Mouse (Mus musculus) embryonic facial prominence, embryonic 10.5 days (tissue): ENCODE data around the gene Atg4b. TPM values are rescaled to one million over a fixed set of nuclear protein-coding genes. Genes with fewer than 3 reads are reported as not detected.

Experiments
- DNase-seq: peaks from one replicate; pipeline ENCODE4 v3.0.0-alpha.2; 2017; ENCODE audit warnings: low spot score
- H3K27ac ChIP-seq: fragments of 300-500 bp; sonication (generic); replicated peaks from 2 replicates; pipeline ENCODE4 v1.5.1; 2016; ENCODE audit warnings: mild to moderate bottlenecking
- H3K27me3 ChIP-seq: fragments of 300-500 bp; sonication (generic); replicated peaks from 2 replicates; pipeline ENCODE4 v1.6.1; 2016; ENCODE audit warnings: low read depth, mild to moderate bottlenecking; ENCODE audit not compliant: poor library complexity, severe bottlenecking
- H3K36me3 ChIP-seq: fragments of 300-500 bp; sonication (generic); replicated peaks from 2 replicates; pipeline ENCODE4 v1.6.1; 2016; ENCODE audit warnings: mild to moderate bottlenecking, moderate library complexity
- H3K4me1 ChIP-seq: fragments of 300-500 bp; sonication (generic); 2 replicates; pipeline ENCODE4 v1.6.1; 2016
- H3K4me3 ChIP-seq: fragments of 300-500 bp; sonication (generic); 2 replicates; pipeline ENCODE4 v1.5.1; 2016; ENCODE audit warnings: mild to moderate bottlenecking, moderate library complexity
- H3K9me3 ChIP-seq: fragments of 300-500 bp; sonication (generic); 2 replicates; pipeline ENCODE4 v1.6.1; 2016; ENCODE audit warnings: mild to moderate bottlenecking
- WGBS: fragments of 180-500 bp; shearing (Covaris S2); methylation state at CpG from one replicate; pipeline ENCODE4 v1.1.7; 2016; 5-methylcytosine and 5-hydroxymethylcytosine counted together
- polyA plus RNA-seq: library from polyadenylated mRNA; unstranded; fragments of >200 nt; fragmentation: Nextera tagmentation; extraction: Ambion mirVana; gene quantifications from 2 replicates; pipeline ENCODE4 v1.2.1, GENCODE M21; 2016

Atg4b gene
- polyA plus RNA-seq, 1 experiment from 2014 or later, result 95.3 TPM

GRCm38 (mm10) chr1:93735859-93736258, 15.4 kb upstream of the Atg4b start:
- Histone ChIP-seq H3K9me3 (no peaks in the 10 kb centered on the region), H3K27ac (no peak overlapping the region), H3K36me3 (peaks cover 10% of the 10 kb centered on the region; the same call in 1 of the 2 replicates), H3K4me3 (no peak overlapping the region), H3K27me3 (no peaks in the 10 kb centered on the region), H3K4me1 (peaks cover 9% of the 10 kb centered on the region)
- no peak for DNase-seq
- 89% methylated on average over 3 of the region's 3 CpGs for WGBS

- no peaks in the 10 kb centered on the region for H3K27me3 ChIP-seq
- H3K27ac ChIP-seq, result no peak overlapping the region
- no peak for DNase-seq
- 96% methylated on average over 5 of the region's 5 CpGs for WGBS
- peaks cover 16% of the 10 kb centered on the region for H3K36me3 ChIP-seq
- no peak overlapping the region for H3K4me3 ChIP-seq
- H3K9me3 ChIP-seq, result no peaks in the 10 kb centered on the region
- H3K4me1 ChIP-seq, result no peaks in the 10 kb centered on the region
Observed at GRCm38 (mm10) chr1:93737711-93738110, 13.6 kb upstream of the Atg4b start.

GRCm38 (mm10) chr1:93740671-93741070, 10.6 kb upstream of the Atg4b start:
- Histone ChIP-seq H3K27me3 (no peaks in the 10 kb centered on the region), H3K27ac (no peak overlapping the region)
- WGBS, result 92% methylated on average over 2 of the region's 2 CpGs

GRCm38 (mm10) chr1:93741987-93742386, 9.3 kb upstream of the Atg4b start:
- Histone ChIP-seq H3K4me3 (no peak overlapping the region), H3K27ac (no peak overlapping the region), H3K36me3 (peaks cover 37% of the 10 kb centered on the region), H3K27me3 (no peaks in the 10 kb centered on the region), H3K9me3 (no peaks in the 10 kb centered on the region), H3K4me1 (no peaks in the 10 kb centered on the region)
- no peak for DNase-seq
- WGBS, result 81% methylated on average over 4 of the region's 4 CpGs

More at GRCm38 (mm10) chr1:93740671-93741070, 10.6 kb upstream of the Atg4b start:
- H3K4me3 ChIP-seq, result no peak overlapping the region
- H3K4me1 ChIP-seq, result no peaks in the 10 kb centered on the region
- no peaks in the 10 kb centered on the region for H3K9me3 ChIP-seq
- peaks cover 34% of the 10 kb centered on the region for H3K36me3 ChIP-seq
- no peak for DNase-seq

- H3K36me3 ChIP-seq, result peaks cover 37% of the 10 kb centered on the region
- no peaks in the 10 kb centered on the region for H3K9me3 ChIP-seq
- no peak overlapping the region for H3K27ac ChIP-seq
- H3K4me3 ChIP-seq, result no peak overlapping the region
- H3K27me3 ChIP-seq, result no peaks in the 10 kb centered on the region
- no peaks in the 10 kb centered on the region for H3K4me1 ChIP-seq
- no peak for DNase-seq
Observed at GRCm38 (mm10) chr1:93742910-93743309, 8.4 kb upstream of the Atg4b start.

- Histone ChIP-seq H3K27ac (no peak overlapping the region), H3K9me3 (no peaks in the 10 kb centered on the region), H3K27me3 (no peaks in the 10 kb centered on the region), H3K4me1 (no peaks in the 10 kb centered on the region), H3K4me3 (no peak overlapping the region), H3K36me3 (peaks cover 60% of the 10 kb centered on the region)
- DNase-seq, result no peak
- WGBS, result 86% methylated on average over 5 of the region's 5 CpGs
Observed at GRCm38 (mm10) chr1:93746179-93746578, 5.1 kb upstream of the Atg4b start.

GRCm38 (mm10) chr1:93748539-93748938, 2.8 kb upstream of the Atg4b start:
- no peak for DNase-seq
- no peak overlapping the region for H3K4me3 ChIP-seq
- peaks cover 4% of the 10 kb centered on the region for H3K4me1 ChIP-seq
- H3K27me3 ChIP-seq, result no peaks in the 10 kb centered on the region
- H3K9me3 ChIP-seq, result no peaks in the 10 kb centered on the region
- 100% methylated on average over 1 of the region's 1 CpGs for WGBS
- H3K27ac ChIP-seq, result no peak overlapping the region
- H3K36me3 ChIP-seq, result peaks cover 47% of the 10 kb centered on the region

DNA sequence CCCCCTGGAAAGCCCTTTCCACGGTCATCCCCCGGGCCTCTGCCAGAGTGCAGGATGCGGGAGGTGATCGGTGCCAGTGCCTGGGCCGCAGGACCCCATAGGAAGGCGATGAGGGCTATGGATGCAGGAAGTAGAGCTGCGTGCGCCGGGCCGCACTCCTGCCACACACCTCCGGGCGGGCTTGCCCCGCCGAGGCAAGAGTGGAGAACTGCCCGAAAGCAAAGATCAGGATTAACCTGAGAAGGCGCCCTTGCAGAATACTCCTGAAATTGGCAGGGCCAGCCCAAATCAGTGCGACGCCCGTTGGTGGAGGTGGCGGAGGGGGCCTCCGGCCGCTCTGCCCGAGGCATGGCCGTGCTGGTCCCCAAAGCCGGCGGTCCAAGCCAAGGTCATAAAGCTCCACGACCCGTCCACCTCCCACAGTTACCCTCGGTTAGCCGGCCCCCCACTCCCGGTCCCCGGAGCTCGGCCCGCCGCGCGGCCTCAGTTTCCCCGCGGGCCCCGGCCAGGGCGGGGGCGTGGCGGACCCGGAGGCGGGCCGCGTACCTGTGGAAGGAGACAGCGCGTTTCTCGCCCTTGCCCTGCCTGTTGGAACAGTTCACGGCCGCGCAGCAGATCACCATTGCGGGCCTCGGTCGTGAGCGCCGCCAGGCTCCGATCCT, 2.7 kb downstream of the Atg4b start:
- Histone ChIP-seq H3K36me3 (peaks cover 17% of the 10 kb centered on the region), H3K4me1 (peaks cover 20% of the 10 kb centered on the region), H3K27me3 (no peaks in the 10 kb centered on the region), H3K27ac (peak overlapping the region; percentile 93), H3K9me3 (no peaks in the 10 kb centered on the region), H3K4me3 (peak overlapping the region; percentile 98)
- under 1% methylated on average over 59 of the region's 59 CpGs for WGBS
- peak; percentile 67 for DNase-seq

DNA sequence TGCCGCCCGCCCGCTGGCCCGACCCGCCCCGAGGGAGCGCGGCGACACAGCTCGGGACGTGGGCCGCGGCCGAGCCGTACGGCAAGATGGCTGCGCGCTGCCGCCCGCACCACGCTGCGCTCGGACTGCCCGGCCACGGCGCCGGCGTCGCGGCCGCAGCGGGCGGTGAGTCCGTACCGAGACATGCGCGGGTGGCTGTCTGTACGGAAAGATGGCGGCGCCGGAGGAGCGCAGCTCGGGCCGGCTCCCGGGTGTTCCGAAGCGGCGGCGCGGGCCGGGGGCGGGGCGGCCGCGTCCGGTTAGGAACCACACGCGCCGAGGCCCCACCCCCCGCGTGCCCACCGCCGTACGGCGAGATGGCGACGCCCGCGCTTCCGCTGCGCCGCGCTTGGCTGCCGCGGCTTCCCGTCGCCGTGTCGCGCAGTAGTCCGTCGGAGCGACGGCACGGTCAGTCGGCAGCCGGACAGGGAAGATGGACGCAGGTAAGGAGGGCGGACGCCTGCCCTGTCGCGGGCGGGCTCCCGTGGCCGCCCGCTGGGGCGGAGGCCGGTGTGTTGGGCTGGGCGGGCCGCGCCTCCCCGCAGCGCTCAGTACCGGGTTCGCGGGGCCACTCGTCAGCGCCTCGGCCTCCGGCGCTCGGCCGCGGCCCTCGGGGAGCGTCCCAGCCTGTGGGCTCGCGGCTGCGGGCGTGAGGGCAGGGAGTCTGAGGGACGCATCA, 3.4 kb downstream of the Atg4b start, which contains the start of gene Thap4:
Gene Thap4 (minus strand): TSS at position 292 of the 718 bp plus-strand sequence.
- peak; percentile 92 for DNase-seq
- peaks cover 10% of the 10 kb centered on the region for H3K36me3 ChIP-seq
- H3K27ac ChIP-seq, result peak within 1 kb of the TSS; percentile 93
- H3K27me3 ChIP-seq, result no peaks in the 10 kb centered on the region
- no peaks in the 10 kb centered on the region for H3K9me3 ChIP-seq
- H3K4me3 ChIP-seq, result peak within 1 kb of the TSS; percentile 98
- under 1% methylated on average over 121 of the region's 121 CpGs for WGBS
- peaks cover 20% of the 10 kb centered on the region for H3K4me1 ChIP-seq

- DNase-seq, result no peak
- Histone ChIP-seq H3K4me3 (peak overlapping the region; percentile 98), H3K27me3 (no peaks in the 10 kb centered on the region)
Observed at GRCm38 (mm10) chr1:93755291-93755610, 4.0 kb downstream of the Atg4b start.

GRCm38 (mm10) chr1:93755618-93756017, 4.3 kb downstream of the Atg4b start:
- 39% methylated on average over 7 of the region's 7 CpGs for WGBS
- peak overlapping the region; percentile 98 for H3K4me3 ChIP-seq
- no peaks in the 10 kb centered on the region for H3K9me3 ChIP-seq
- DNase-seq, result no peak
- H3K36me3 ChIP-seq, result peaks cover 2% of the 10 kb centered on the region
- H3K4me1 ChIP-seq, result peaks cover 20% of the 10 kb centered on the region
- no peaks in the 10 kb centered on the region for H3K27me3 ChIP-seq
- H3K27ac ChIP-seq, result peak overlapping the region; percentile 93

More at GRCm38 (mm10) chr1:93755291-93755610, 4.0 kb downstream of the Atg4b start:
- WGBS, result 1% methylated on average over 13 of the region's 13 CpGs
- H3K36me3 ChIP-seq, result peaks cover 5% of the 10 kb centered on the region
- H3K4me1 ChIP-seq, result peaks cover 20% of the 10 kb centered on the region
- no peaks in the 10 kb centered on the region for H3K9me3 ChIP-seq
- H3K27ac ChIP-seq, result peak overlapping the region; percentile 93

DNA sequence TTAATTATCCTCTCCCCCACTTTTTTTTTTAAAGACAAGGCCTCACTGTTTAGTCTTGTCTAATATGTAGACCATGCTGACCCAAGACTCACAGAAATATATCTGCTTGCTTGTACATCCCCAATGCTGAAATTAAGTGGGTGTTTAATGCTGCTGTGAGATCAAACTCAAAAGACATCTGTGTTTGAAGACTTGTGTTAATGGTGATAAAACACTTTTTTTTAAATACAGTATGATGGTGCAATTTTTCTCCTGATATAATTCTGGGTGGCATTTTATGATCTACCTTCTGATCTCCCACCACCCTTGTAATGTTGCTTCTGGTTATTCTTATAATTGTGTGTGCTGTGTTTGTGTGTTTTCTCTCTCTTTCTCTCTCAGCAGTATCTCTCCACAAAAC, 4.9 kb downstream of the Atg4b start:
- Histone ChIP-seq H3K4me3 (peak overlapping the region; percentile 98; the same call in 1 of the 2 replicates), H3K27me3 (no peaks in the 10 kb centered on the region), H3K4me1 (peaks cover 20% of the 10 kb centered on the region), H3K27ac (no peak overlapping the region), H3K9me3 (no peaks in the 10 kb centered on the region), H3K36me3 (no peaks in the 10 kb centered on the region; the same call in 1 of the 2 replicates)
- no peak for DNase-seq

GRCm38 (mm10) chr1:93760076-93760475, 8.8 kb downstream of the Atg4b start:
- H3K9me3 ChIP-seq, result no peaks in the 10 kb centered on the region
- peaks cover 6% of the 10 kb centered on the region; the same call in 1 of the 2 replicates for H3K36me3 ChIP-seq
- H3K27ac ChIP-seq, result no peak overlapping the region
- WGBS, result 94% methylated on average over 1 of the region's 1 CpGs
- no peak for DNase-seq
- H3K4me1 ChIP-seq, result peaks cover 12% of the 10 kb centered on the region
- H3K4me3 ChIP-seq, result no peak overlapping the region
- H3K27me3 ChIP-seq, result no peaks in the 10 kb centered on the region
